Mouse (Mus musculus): ENCODE measurements around the gene Cux2.

GRCm38 (mm10) chr5:121967520-121967919 is 82.4 kb downstream of the Cux2 start:
- TF ChIP-seq CTCF (IDR thresholded peaks at IDR 0.05; ENCODE audit: low read depth, low read length) (no peak), POLR2A (IDR thresholded peaks at IDR 0.05; ENCODE audit: borderline replicate concordance, low read depth, low read length) (no peak)

All from bone marrow macrophage, adult 2 months (primary cell).